Mouse (Mus musculus): ENCODE measurements around the gene Trim60. TPM values are rescaled to one million over a fixed set of nuclear protein-coding genes. Genes with fewer than 3 reads are reported as not detected.

The Trim60 gene
- not detected in 2 replicates for polyA plus RNA-seq (2021; fragmentation: Nextera tagmentation)
- long read RNA-seq, experiment 1 = 0 reads
- long read RNA-seq, experiment 2 = 0 reads

GRCm38 (mm10) chr8:65018423-65018822 lies at the start of gene Trim60, which contains the start of gene Trim61:
Trim60 (minus strand) TSS chr8:65018584.
Trim61 (minus strand) TSS chr8:65018523.

GRCm38 (mm10) chr8:65037117-65037533 lies 18.7 kb upstream of the Trim60 start, which contains the start of gene Apela:
Apela (minus strand) TSS chr8:65037336.

GRCm38 (mm10) chr8:64987731-64988130 lies 30.7 kb downstream of the Trim60 start, which contains the start of gene Trim75:
Trim75 (minus strand) TSS chr8:64987831.

Other genes with a start within 250 kb of the Trim60 start
- gene Klhl2, start 168.6 kb downstream of the Trim60 start, polyA plus RNA-seq (2021; fragmentation: Nextera tagmentation) = 39.9 and 42.9 TPM in 2 replicates
- 48.3 and 48.7 TPM in 2 replicates for gene Tmem192, start 71.4 kb downstream of the Trim60 start, polyA plus RNA-seq (2021; fragmentation: Nextera tagmentation)
- gene Trim75, start 30.8 kb downstream of the Trim60 start, polyA plus RNA-seq (2021; fragmentation: Nextera tagmentation) = 0.10 TPM in 1 of 2 replicates, not detected in the other
- gene Trim61, start 61 bp downstream of the Trim60 start, polyA plus RNA-seq (2021; fragmentation: Nextera tagmentation) = not detected in 2 replicates
- 0.24 and 0.65 TPM in 2 replicates for gene Apela, start 18.8 kb upstream of the Trim60 start, polyA plus RNA-seq (2021; fragmentation: Nextera tagmentation)
- gene Gm10663, start 56.4 kb upstream of the Trim60 start, polyA plus RNA-seq (2021; fragmentation: Nextera tagmentation) = not detected in 2 replicates
- gene BC030870, start 111.0 kb upstream of the Trim60 start, polyA plus RNA-seq (2021; fragmentation: Nextera tagmentation) = not detected in 2 replicates

Measured in layer of hippocampus, adult 6 months (tissue).